Mouse (Mus musculus) forelimb bud, embryonic 11.5 days (tissue): ENCODE results near the gene Padi2.

Source experiments
- DNase-seq: peaks from one replicate; pipeline ENCODE4 v3.0.0-alpha.2; 2012; ENCODE audit warnings: low read depth, low spot score

The Padi2 gene

DNA sequence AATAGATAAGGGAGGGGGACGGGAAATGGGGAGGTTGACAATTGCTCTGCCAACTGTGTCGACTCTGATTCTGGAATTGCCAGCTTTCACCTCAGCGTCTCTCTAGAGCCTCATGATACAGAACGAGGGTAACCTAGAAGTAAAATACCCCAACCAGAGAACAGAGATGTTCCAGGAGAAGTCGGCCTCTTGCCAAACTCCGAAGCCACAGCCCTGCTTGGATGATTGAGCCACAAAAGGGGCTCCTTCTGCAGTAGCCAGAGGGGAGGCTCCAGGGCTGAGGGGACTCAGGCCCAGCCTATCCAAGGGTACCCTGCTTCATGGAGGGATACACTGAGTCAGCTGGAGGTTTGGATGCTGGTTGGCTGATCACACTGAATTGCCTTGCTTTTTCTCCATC is 52.2 kb downstream of the Padi2 start:
- no peak for DNase-seq

DNA sequence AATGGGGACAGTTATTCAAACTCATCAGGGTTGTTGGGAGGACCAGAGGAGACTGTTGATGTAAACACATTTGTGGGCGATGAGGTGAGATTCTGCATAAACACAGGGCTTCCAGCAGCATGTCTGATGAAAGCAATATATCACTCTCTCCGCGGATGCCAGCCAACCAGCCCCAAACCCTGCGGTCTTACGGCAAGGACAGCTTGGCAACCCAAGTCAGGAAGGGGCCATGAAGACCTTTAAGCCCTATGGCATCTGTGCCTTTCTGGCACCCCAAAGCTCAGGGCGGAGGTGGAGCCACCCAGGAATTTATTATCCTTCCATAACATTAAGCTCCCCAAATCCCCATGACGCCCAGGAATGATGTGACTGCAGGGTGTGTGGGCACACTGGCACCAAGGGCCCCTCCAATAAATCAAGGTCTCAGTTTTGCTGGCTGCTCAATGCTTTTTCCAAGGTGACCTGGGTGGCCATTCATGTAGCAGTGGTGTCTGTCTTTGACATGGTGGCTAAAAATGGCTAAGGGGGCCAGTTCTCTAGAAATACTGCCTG is 53.1 kb downstream of the Padi2 start:
- DNase-seq: no peak

DNA sequence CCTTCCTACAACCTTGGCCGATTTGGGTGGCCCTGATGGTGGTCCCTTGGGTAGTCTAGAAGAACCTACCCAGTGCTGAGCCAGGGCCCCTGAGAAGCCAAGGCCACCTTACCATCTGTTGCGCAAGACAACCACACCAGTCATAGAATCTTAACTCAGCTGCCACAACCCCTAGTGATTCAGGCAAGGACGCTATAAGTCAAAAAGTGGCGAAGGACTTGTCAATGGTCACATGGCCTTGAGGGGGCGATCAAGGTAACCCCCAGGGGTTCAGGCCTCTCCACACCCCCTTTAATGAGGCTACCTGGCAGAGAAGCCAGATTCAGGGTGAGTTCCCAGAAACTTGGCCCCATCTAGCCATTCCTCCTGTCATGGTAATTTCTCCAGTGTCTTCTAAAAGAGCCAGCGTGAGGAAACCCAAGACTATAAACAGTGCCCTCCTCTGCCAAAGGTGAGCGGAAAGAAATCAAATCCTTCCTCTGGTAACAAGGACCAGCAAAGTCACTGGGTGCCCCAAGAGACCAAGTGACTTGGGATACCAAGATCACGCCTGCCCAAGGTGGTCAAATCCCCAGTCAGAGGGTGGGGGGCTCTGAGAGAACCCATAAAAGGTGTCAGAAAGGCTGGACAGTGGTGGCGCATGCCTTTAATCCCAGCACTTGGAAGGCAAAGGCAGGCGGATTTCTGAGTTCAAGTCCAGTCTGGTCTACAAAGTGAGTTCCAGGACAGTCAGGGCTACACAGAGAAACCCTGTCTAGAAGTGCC is 53.8 kb downstream of the Padi2 start:
- DNase-seq: no peak

DNA sequence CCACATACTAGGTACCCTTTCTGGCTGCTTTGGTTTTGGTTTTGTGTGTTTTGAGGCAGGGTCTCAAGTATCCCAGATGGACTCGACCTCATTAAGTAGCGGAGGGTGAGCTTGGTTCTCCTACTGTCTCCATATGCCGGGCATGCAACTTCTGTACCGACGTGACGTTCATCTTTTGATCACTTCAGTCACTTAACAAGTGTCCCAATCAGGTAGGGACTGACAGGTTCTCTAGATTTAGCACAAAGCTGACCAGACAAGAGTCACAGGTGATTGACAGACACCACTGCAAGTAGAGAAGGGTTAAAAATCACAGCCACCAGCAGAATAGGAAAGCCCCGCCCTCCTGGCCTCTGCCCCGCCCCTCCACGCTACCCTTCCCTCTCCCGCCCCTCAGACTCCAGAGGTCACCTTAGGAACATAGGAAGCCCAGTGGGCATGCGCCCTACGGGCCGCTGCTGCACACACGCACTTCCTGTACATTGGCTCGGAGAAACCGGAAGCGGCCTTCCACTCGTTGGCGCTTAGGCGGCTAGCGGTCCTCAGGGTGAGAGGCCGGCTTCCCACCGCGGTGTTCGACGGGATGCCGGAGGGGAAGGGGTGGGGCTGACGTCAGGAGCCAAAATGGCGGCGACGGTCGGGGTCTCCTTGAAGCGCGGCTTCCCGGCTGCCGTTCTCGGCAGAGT is 54.8 kb downstream of the Padi2 start, which contains the start of gene Sdhb:
Sdhb (plus strand) TSS at position 423 of the 686 bp plus-strand sequence.
- DNase-seq: peak; percentile 99

DNA sequence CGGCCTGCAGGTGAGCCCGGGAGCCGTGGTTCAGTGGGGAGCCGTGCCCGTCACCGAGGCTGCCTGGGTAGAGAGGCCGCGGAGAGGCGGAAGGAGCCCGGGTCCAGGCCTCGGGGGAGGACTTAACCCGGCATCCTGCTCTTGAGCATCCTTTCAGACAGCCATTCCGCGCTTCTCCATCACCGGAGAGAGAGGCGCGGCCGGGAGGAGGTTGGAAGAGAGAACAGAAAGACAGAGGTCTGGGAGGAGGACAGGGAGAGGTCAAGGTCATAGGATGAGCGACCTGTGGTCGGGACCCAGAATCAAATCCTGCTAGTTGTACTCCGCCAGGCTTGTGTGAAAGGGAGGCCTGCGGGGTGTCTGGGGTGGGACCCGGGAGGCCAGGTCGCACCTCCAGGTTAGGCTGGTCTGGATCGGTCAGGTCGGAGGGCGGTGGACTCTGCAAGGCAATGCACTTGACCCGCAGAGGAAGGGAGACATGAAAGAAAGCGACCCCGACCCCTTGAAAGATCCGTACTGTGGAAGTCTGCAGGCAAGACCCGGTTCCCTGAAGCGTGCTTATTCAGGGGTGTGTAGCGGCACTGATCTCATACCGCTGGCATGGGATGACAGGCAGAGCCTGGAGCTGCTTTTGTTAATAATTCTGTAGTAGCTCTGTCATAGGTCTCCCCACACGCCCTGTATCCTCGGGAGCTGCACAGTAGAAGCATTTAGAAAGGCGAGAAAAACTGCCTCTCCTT is 55.5 kb downstream of the Padi2 start:
- no peak for DNase-seq

DNA sequence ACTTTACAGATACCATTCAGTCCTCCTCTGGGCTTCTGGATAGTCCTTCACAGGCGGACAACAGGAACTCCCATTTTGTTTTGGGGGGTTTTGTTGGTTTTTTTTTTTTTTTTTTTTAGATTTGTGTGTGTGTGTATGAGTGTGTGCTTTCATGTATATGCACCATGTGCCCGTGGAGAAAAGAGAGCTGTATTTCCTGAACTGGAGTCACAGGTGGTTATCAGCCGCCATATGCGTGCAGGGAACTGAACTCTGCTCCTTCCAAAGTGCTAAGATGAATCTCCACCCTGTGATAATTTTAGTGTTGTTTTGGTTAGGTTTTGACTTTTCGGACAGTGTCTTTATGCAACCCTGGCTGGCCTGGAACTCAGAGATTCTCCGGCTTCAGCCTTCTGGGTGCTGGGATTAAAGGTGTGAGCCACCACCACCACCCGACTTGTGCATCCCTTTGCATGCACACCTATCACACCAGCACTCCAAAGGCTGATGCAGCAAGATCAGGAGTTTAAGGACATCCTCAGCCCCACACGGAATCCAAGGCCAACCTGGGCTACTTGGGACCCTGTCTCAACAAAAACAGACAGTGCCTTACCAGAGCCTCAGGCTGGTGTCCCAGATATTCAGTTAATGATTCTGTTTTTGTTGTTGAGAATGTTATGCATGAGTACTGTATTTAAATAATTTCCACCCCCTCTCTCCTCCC is 56.2 kb downstream of the Padi2 start:
- DNase-seq: no peak

DNA sequence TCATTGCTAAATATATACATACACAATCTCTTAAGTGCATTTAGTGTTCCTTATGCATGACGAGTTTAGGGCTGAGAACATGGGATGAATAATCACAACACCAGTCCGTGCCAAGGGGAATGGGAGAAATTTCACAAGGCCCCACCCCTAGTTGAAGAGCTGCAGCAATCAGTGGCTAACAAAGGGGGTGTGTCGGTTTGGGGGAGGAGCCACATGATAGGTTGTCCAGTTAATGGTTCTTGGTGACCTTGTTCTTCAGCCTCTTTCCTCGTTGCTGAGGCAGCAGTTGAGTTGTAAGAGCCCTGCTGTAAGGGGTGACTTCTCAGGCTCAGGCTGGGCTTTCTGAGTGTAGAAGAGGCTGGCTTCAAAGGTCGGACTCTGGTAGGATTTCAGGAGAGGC is 56.8 kb downstream of the Padi2 start:
- no peak for DNase-seq

DNA sequence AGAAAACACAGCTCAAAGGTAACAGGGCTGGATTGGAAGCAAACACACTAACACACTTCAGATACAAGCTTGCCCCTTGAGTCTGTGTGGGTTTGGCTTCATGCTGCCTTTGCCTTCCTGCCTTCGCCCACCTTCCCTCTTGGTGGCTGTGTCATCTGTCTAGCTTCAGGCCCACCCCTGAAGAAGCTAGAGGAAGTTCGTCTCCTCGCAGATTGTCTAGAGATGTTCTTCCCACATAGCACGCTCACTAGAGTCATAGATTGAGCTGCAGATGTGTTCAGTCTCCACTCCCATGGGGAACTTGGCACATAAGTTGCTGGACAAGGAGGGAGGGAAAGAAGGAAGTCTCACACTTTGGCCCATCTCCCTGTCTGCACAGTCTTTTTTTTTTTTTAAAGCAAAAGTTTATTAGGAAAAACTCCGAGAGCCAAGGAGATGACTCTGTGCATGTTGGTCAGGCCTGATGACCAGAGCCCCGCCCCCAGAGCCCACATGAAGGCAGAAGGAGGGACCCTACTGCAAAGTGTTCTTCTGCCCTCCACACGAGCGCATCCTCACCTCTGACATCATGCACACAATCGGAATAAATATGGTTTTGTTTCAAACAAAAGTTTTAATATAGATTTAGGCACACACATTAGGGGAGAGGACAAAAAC is 57.9 kb downstream of the Padi2 start:
- DNase-seq: no peak

DNA sequence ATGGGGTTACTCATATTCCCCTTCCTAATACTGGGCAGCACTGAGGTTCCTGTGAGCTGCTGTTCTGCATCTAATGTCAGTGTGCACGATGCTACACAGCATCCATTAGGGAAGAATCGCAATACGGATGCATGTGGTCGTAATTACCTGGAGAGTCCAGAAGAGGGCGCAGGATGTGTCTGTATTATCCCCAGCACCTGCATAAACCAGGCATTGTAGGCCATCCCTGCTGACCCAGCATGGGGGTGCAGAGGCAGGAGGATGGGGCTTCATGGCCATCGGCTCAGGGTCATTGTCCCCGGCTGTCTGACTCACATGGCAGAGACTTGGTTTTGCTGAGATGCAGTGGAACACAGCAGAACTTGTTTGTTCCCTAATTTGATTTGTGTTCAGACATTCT is 58.5 kb downstream of the Padi2 start:
- DNase-seq: peak; percentile 80

DNA sequence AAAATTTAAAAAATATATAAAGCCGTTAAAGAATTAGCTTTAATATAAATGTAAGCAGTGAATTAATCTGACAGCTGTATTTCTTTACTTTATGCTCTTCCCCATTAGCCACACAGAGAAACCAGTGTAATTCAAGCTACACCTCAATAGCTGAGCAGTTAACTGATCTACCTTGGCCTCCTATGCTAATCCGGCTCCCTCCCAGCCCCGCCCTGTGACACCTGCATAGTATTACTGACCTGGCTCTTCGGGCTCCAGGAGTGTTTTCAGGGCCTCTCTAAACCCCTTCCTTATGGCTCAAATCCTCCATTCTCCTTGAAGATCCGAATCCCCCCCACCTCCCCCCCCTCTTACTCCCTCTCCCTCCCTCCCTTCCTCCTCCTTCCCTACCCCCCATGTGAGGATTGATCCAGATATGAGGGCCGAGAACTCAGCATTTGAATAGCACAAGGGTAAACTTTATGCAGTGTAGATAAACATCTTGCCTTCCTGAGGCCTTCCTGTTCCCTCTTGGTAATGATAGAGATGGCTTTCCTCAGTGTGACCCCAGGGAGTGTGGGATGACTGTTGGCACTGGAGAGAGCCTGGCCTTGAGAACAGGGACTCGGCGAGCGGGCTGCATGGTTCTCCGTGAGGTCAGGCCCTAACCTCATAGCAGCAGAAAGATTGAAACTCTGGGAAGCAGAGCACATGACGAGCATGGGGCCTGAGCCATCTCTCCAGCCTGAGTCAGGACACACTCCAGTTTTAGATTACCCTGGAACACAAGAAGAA is 61.4 kb downstream of the Padi2 start:
- no peak for DNase-seq

DNA sequence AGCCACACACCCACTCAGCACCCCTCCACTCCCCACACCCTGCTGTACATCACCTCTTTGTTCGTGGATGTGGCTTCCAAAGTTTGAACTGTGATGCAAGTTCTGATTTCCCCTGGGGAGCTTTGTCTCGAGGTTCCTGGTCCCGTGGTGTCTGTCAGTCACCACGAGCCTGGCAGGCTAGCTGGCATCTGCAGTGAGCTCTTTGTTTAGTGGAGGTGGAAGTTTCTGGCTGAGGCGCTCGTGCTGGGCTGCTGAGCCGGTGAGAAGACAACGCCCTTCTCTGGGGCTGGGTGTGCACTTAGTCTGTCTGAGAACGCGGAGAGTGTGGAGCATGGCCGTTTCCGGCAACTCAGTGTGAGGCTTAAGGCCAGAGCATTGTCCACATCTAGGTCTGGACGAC is 65.5 kb downstream of the Padi2 start:
- no peak for DNase-seq

DNA sequence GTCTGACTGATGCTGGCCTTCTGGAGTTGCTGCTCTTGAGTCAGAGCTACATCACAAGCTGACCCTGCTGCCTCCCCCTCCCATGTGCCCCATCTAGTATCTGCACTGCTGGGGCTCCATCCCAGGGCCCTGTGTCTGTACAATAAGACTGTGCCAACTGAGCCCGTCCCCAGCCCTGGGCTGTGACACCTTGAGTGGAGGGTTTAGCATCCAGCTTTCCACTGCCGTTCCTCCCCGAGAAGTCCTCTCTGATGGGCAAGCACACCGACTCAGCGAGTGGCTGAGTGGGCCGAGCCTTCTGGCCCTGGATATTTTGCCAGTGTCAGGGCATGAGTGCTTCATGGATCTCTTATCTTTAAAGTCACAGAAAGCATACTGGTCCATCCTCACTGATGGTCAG is 68.3 kb downstream of the Padi2 start:
- DNase-seq: no peak

DNA sequence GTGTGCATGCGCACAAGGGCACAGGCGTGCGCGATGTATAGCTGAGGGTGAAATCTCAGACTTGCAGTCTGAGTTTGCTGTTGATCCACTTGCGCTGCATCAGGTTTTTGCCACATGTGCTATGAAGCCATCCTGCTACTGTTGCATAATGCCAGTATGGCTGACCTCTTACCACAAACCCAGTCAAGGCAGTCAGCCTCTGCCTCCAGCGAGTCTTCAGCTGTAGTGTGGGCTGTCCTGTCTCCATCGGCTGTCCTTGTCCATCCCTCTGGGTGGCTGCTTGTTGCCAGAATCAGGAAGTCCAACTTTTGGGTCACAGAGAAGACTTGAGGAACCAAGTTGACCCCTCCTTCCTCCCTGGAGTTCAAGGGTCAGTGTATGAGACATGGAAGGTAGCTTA is 69.2 kb downstream of the Padi2 start:
- no peak for DNase-seq

DNA sequence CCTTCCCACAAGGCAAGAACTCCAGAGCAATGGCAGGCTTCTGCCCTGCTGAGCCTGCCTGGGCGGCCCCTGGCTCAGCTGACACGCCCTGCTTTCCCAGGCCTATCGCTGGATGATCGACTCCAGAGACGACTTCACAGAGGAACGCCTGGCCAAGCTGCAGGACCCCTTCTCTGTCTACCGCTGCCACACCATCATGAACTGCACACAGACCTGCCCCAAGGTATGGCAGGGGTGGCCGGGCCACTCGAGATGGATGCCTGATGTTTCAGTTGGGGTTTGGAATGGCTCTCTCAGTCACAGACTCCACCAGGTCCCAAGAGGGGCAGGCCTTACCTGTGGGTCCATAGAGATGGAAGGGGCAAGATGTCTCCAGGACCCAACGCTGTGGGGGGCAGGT is 71.1 kb downstream of the Padi2 start:
- no peak for DNase-seq

DNA sequence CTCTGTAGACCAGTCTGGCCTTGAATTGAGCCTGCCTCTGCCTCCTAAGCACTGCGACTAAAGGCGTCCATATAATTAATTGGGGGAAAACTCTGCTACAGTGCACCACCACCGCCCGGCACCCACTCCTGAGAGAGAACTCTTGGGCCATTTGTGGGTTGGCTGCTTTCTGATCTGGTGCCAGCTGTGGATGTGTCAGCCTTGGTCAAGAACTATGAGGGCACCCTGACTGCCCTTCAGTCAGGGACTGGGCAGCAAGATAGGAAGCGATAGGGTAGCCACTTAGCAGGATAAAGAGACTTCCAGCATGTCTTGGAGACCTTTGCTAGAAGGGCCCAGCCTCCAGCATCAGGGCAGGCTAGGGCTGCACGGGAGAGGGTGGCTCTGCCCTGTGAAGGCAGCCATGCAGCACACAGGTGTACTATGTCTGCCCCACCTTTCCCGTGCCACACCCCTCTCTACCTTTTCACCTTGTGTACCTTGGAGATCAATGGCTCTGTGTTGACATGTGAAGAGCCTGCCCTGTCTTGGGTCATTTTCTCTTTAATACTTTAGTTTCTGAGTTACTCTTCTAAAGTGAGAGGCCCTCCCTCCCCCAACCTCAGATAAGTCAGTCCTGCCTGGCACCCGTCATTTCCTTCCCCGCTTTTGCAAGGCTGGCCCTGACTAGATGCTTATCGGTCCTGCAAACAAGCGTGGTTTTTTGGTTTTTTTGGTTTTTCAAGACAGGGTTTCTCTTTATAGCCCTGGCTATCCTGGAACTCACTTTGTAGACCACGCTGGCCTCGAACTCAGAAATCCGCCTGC is 71.9 kb downstream of the Padi2 start:
- DNase-seq: no peak

DNA sequence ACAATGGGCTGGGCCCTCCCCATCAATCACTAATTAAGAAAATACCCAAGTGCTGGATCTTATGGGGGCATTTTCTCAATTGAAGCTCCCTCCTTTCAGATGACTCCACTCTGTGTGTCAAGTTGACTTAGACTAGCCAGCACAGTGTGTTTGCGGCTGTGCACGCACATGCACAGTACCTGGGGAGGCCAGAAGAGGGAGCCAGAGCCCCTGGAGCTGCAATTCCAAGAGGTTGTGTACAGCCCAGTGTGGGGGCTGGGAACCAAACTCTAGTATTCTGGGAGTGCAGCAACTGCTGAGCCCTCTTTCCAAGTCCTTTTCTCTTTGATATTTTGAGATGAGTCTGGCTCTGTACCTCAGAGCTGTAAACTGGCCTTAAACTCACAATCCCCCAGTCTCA is 75.5 kb downstream of the Padi2 start:
- no peak for DNase-seq

DNA sequence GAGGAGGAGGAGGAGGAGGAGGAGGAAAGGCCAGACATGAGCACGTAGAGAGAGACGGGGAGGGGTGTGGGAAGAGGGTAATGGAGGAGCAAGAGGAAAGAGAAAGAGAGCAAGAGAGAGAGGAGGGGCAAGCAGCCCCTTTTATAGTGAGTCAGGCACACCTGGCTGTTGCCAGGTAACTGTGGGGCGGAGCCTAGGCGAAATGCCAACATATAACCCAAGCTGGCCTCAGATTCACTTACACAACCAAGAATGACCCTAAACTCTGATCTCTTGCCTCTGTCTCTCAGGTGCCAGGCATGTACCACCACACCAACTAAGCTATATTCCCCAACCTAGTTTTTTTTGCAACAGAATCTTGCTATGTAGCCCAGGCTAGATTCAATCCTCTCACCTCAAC is 76.7 kb downstream of the Padi2 start:
- DNase-seq: no peak

DNA sequence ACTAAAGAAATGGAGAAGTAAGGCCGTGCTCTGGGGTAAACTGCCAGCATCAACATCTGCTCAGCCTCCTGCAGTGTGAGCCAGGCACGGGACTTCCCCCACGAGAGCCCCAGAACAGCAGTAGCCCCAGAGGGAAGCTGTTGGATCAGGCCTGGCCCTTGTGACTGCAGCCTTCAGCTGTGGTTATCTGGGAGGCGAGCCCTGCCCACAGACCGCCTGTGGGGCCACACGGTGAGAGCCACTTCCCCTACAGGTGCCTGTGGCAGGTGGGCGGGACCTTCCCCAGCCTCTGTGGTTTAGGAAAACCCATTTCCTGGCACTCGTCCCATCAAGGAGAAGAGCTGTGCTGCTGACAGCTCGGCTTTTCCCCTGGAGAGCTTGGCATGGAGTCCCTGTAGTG is 77.3 kb downstream of the Padi2 start:
- no peak for DNase-seq

DNA sequence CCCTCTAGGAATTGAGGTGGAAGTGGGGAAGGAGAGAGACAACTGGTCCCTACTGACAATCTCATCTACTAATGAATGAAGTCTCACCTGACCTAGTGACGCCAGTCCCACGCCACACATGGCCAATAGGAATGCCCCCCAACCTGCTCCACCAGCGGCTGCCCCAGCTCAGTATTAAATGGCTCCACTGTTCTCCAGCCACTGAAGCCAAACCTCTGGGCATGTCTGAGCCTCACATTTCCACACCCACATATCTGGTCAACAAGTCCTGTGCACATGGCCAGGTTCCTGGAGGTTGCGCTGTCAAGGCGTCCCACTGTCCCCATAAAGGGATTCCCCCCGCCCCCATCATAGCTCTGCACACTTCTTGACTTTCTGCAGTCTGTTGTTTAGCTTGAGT is 78.4 kb downstream of the Padi2 start:
- no peak for DNase-seq
